ENCODE assay signal across 28 mouse cellular contexts in the genomic region with DNA sequence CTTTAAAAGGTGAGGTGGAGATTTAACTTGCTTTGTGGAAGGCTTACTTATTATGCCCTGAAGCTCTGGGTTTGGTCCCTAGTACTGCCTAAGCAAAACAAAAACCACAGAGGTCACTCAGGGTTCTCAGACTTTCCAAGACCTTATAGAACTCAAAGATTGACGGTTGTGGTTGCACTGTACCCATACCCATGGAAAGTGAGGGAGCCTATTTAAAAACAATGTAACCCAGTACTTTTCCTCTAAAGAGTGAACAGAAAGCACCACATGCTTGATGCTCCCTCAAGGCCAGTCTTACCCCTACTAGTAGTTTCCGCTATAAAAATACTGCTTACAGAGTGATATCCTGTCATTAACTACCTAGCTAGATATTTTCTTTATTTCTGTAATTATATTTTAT. TPM values are rescaled to one million over a fixed set of nuclear protein-coding genes. Genes with fewer than 3 reads are reported as not detected.
DNase-seq lines count a peak whose midpoint lies in the region; ATAC-seq and TF ChIP-seq lines count a peak whose summit lies in the region.
"Had no signal": no experiment of that assay in that cellular context is flagged by ENCODE, and none has a peak within 500 bp of the region (broad histone marks: within the 10 kb centered on the region; RNA-seq: fewer than 3 reads in every experiment).

No protein-coding gene starts in this region.

- peak; percentile 77 for ATAC-seq in CD4-positive, CD25-positive, alpha-beta regulatory T cell, adult 4 months
- 0 out of 2 replicates have a peak, but pooled peaks have one; percentile 36 for ATAC-seq in common myeloid progenitor, adult 5-6 weeks (replicated peaks; ENCODE audit: low read depth, poor library complexity, severe bottlenecking)
- ATAC-seq in stomach, postnatal 0 days (ENCODE audit: low FRiP score, low TSS enrichment) = no peak
- ATAC-seq: forebrain, embryonic 13.5 days; hindbrain, postnatal 0 days; intestine, postnatal 0 days; midbrain, embryonic 16.5 days had no signal

- TF ChIP-seq CTCF in gastrocnemius, adult 2 months (IDR thresholded peaks at IDR 0.05) = no peak
- no peak for TF ChIP-seq CTCF in stomach, postnatal 0 days (IDR thresholded peaks at IDR 0.05; ENCODE audit: low read depth)

- no peak overlapping the region for H3K4me2 ChIP-seq in stomach, postnatal 0 days (replicated peaks; ENCODE audit: low read depth)
- H3K4me2 ChIP-seq: forebrain, embryonic 13.5 days; heart, embryonic 13.5 days; limb, embryonic 12.5 days; liver, embryonic 15.5 days; lung, embryonic 14.5 days; midbrain, embryonic 11.5 days; neural tube, embryonic 12.5 days had no signal

- TF ChIP-seq EP300 in stomach, postnatal 0 days (optimal IDR thresholded peaks at IDR 0.05) = no peak

- H3K36me3 ChIP-seq in stomach, postnatal 0 days (ENCODE audit: control insufficient read depth, insufficient read depth, low read length) = no peaks in the 10 kb centered on the region
- H3K36me3 ChIP-seq: liver, embryonic 15.5 days; neural tube, embryonic 12.5 days had no signal

- DNase-seq in gastrocnemius, adult 2 months = no peak
- DNase-seq in gastrocnemius, postnatal 4 days (ENCODE audit: low spot score in 2 of 2) = no peak
- DNase-seq in 3T3-L1 (ENCODE audit: low read depth, low spot score) = peak; percentile 58
- no peak for DNase-seq in stomach, postnatal 0 days (ENCODE audit: low spot score)
- DNase-seq in heart, adult 9 months (ENCODE audit: low spot score in 2 of 2) = no peak
- DNase-seq in adrenal gland, postnatal 36 days = no peak
- DNase-seq: adrenal gland, adult 2 months; cerebellum, adult 8-10 months; cerebellum, postnatal 36 days; gastrocnemius, postnatal 14 days; heart, adult 18-20 months; heart, postnatal 10 days; layer of hippocampus, adult 9-11 months; lung, embryonic 14.5 days; right cerebral cortex, postnatal 4 days; thymus, adult 2 months; thymus, postnatal 36 days had no signal

- intact Hi-C loops in gastrocnemius, adult 2 months (cut with DNase I) = no loop called here

- H3K4me3 ChIP-seq in gastrocnemius, adult 2 months = no peak overlapping the region
- H3K4me3 ChIP-seq in stomach, postnatal 0 days (ENCODE audit: low read depth, low read length) = no peak overlapping the region
- H3K4me3 ChIP-seq: forebrain, embryonic 13.5 days; heart, embryonic 13.5 days; limb, embryonic 12.5 days; liver, embryonic 15.5 days; neural tube, embryonic 12.5 days had no signal

- H3K27ac ChIP-seq in gastrocnemius, adult 2 months = peak overlapping the region; percentile 12; the same call in 1 of the 2 replicates
- no peak overlapping the region for H3K27ac ChIP-seq in stomach, postnatal 0 days (replicated peaks)
- H3K27ac ChIP-seq: forebrain, embryonic 13.5 days; heart, embryonic 13.5 days; hindbrain, postnatal 0 days; limb, embryonic 12.5 days; liver, embryonic 15.5 days; neural tube, embryonic 12.5 days had no signal

- H3K27me3 ChIP-seq in stomach, postnatal 0 days (ENCODE audit: control insufficient read depth, insufficient read depth, low read length) = no peaks in the 10 kb centered on the region
- H3K27me3 ChIP-seq: forebrain, embryonic 13.5 days; heart, embryonic 13.5 days; limb, embryonic 12.5 days; liver, embryonic 15.5 days; neural tube, embryonic 12.5 days had no signal

- no peaks in the 10 kb centered on the region for H3K4me1 ChIP-seq in stomach, postnatal 0 days (replicated peaks; ENCODE audit: control insufficient read depth, insufficient read depth)
- H3K4me1 ChIP-seq: forebrain, embryonic 13.5 days; limb, embryonic 12.5 days; neural tube, embryonic 12.5 days had no signal

- H3K9ac ChIP-seq in stomach, postnatal 0 days (ENCODE audit: low read length) = no peak overlapping the region
- H3K9ac ChIP-seq: forebrain, embryonic 13.5 days; heart, embryonic 13.5 days; limb, embryonic 12.5 days; liver, embryonic 15.5 days; lung, embryonic 14.5 days; neural tube, embryonic 12.5 days had no signal

- no peaks in the 10 kb centered on the region for H3K9me3 ChIP-seq in stomach, postnatal 0 days (ENCODE audit: control insufficient read depth, low read length)
- H3K9me3 ChIP-seq: forebrain, embryonic 13.5 days; heart, embryonic 13.5 days; limb, embryonic 12.5 days; liver, embryonic 15.5 days; neural tube, embryonic 12.5 days had no signal

- 70% methylated on average over 2 of the region's 2 CpGs for WGBS in stomach, postnatal 0 days

RNA-seq across cellular contexts. Expression of a gene that starts 10.1 kb away (rescaled TPM):
- total RNA-seq in gastrocnemius, adult 2 months (2021) = 10 to 100 TPM; 35.4 to 43.6 TPM
- total RNA-seq in gastrocnemius, postnatal 4 days (2021) = 10 to 100 TPM; 54.3 to 56.2 TPM
- polyA plus RNA-seq in CD4-positive, CD25-positive, alpha-beta regulatory T cell, adult 4 months (2017; shearing (Covaris generic)) = 100 to 1,000 TPM; 114 to 119 TPM
- 68.8 and 74.6 TPM in 2 replicates for total RNA-seq in common myeloid progenitor, adult 5-6 weeks (2017)
- 57.4 and 60.6 TPM in 2 replicates for polyA plus RNA-seq in stomach, postnatal 0 days (2015; fragmentation: Nextera tagmentation; extraction: Ambion mirVana)
- 100 to 1,000 TPM in 1 of 2 experiments, 10 to 100 TPM in 1; 57.3 to 106 TPM for total RNA-seq in adrenal gland, postnatal 36 days (2021)

RNA-seq across cellular contexts. Expression of a gene that starts 17.1 kb away (rescaled TPM):
- total RNA-seq in gastrocnemius, adult 2 months (2021) = 1 to 10 TPM; 2.6 to 3.7 TPM
- total RNA-seq in gastrocnemius, postnatal 4 days (2021) = 10 to 100 TPM; 14.0 to 15.1 TPM
- polyA plus RNA-seq in CD4-positive, CD25-positive, alpha-beta regulatory T cell, adult 4 months (2017; shearing (Covaris generic)) = 10 to 100 TPM in 1 of 2 experiments, 1 to 10 TPM in 1; 7.4 to 10.3 TPM
- 82.2 and 90.3 TPM in 2 replicates for total RNA-seq in common myeloid progenitor, adult 5-6 weeks (2017)
- polyA plus RNA-seq in stomach, postnatal 0 days (2015; fragmentation: Nextera tagmentation; extraction: Ambion mirVana) = 15.5 and 17.2 TPM in 2 replicates
- total RNA-seq in adrenal gland, postnatal 36 days (2021) = 1 to 10 TPM; 3.9 to 4.0 TPM

RNA-seq across cellular contexts. Expression of a gene that starts 53.8 kb away (rescaled TPM):
- 10 to 100 TPM; 69.3 to 82.9 TPM for total RNA-seq in gastrocnemius, adult 2 months (2021)
- total RNA-seq in gastrocnemius, postnatal 4 days (2021) = 100 to 1,000 TPM; 107 to 114 TPM
- 10 to 100 TPM; 32.8 to 56.2 TPM for polyA plus RNA-seq in CD4-positive, CD25-positive, alpha-beta regulatory T cell, adult 4 months (2017; shearing (Covaris generic))
- total RNA-seq in common myeloid progenitor, adult 5-6 weeks (2017) = 16.2 and 17.2 TPM in 2 replicates
- 35.4 and 38.8 TPM in 2 replicates for polyA plus RNA-seq in stomach, postnatal 0 days (2015; fragmentation: Nextera tagmentation; extraction: Ambion mirVana)
- total RNA-seq in adrenal gland, postnatal 36 days (2021) = 100 to 1,000 TPM in 1 of 2 experiments, 10 to 100 TPM in 1; 99.9 to 114 TPM

RNA-seq across cellular contexts. Expression of a gene that starts 56.7 kb away (rescaled TPM):
- 10 to 100 TPM; 12.1 to 13.6 TPM for total RNA-seq in gastrocnemius, adult 2 months (2021)
- total RNA-seq in gastrocnemius, postnatal 4 days (2021) = 10 to 100 TPM; 27.3 to 28.5 TPM
- polyA plus RNA-seq in CD4-positive, CD25-positive, alpha-beta regulatory T cell, adult 4 months (2017; shearing (Covaris generic)) = 100 to 1,000 TPM; 102 to 174 TPM
- 22.7 and 35.4 TPM in 2 replicates for total RNA-seq in common myeloid progenitor, adult 5-6 weeks (2017)
- 7.6 and 8.1 TPM in 2 replicates for polyA plus RNA-seq in stomach, postnatal 0 days (2015; fragmentation: Nextera tagmentation; extraction: Ambion mirVana)
- 10 to 100 TPM; 24.6 to 25.1 TPM for total RNA-seq in adrenal gland, postnatal 36 days (2021)
